Mouse (Mus musculus): ENCODE measurements around the gene Ipo11. TPM values are rescaled to one million over a fixed set of nuclear protein-coding genes. Genes with fewer than 3 reads are reported as not detected.

Ipo11 gene
- polyA plus RNA-seq, 1 experiment from 2014 or later, result 21.6 TPM

- H3K9ac ChIP-seq (replicated peaks; ENCODE audit: low read depth), result no peak overlapping the region
- H3K4me2 ChIP-seq (replicated peaks; ENCODE audit: low read depth, low read length), result 0 out of 2 replicates have a peak overlapping the region, but pooled peaks have one; percentile 5
- H3K4me3 ChIP-seq (ENCODE audit: low read depth, low read length), result no peak overlapping the region
- peak; percentile 92 for ATAC-seq
- DNase-seq (ENCODE audit: low spot score), result peak; percentile 55
- H3K27me3 ChIP-seq (replicated peaks; ENCODE audit: insufficient read depth, low read length), result no peaks in the 10 kb centered on the region
- no peaks in the 10 kb centered on the region for H3K36me3 ChIP-seq (ENCODE audit: insufficient read depth, low read length)
- peak; percentile 61; the same call in 1 of the 2 replicates for TF ChIP-seq EP300 (IDR thresholded peaks at IDR 0.05)
- no peak for TF ChIP-seq CTCF (IDR thresholded peaks at IDR 0.05)
- H3K4me1 ChIP-seq (ENCODE audit: insufficient read depth, low read depth, low read length), result no peaks in the 10 kb centered on the region
- H3K9me3 ChIP-seq (ENCODE audit: low read length), result no peaks in the 10 kb centered on the region
- peak overlapping the region; percentile 10; the same call in 1 of the 2 replicates for H3K27ac ChIP-seq (ENCODE audit: low read length)
- WGBS, result 24% methylated on average over 14 of the region's 14 CpGs
Measured at GRCm38 (mm10) chr13:106760232-106760875, 176.4 kb downstream of the Ipo11 start.

GRCm38 (mm10) chr13:106755892-106756291, 180.9 kb downstream of the Ipo11 start:
- H3K9me3 ChIP-seq (ENCODE audit: low read length), result no peaks in the 10 kb centered on the region
- no peaks in the 10 kb centered on the region for H3K4me1 ChIP-seq (ENCODE audit: insufficient read depth, low read depth, low read length)
- H3K4me2 ChIP-seq (replicated peaks; ENCODE audit: low read depth, low read length), result no peak overlapping the region
- no peak for TF ChIP-seq EP300 (IDR thresholded peaks at IDR 0.05)
- TF ChIP-seq CTCF (IDR thresholded peaks at IDR 0.05), result no peak
- 71% methylated on average over 5 of the region's 5 CpGs for WGBS
- H3K36me3 ChIP-seq (ENCODE audit: insufficient read depth, low read length), result no peaks in the 10 kb centered on the region
- no peak overlapping the region for H3K27ac ChIP-seq (ENCODE audit: low read length)
- ATAC-seq (no peak), DNase-seq (ENCODE audit: low spot score) (no peak)
- no peak overlapping the region for H3K9ac ChIP-seq (replicated peaks; ENCODE audit: low read depth)
- H3K27me3 ChIP-seq (replicated peaks; ENCODE audit: insufficient read depth, low read length), result no peaks in the 10 kb centered on the region
- H3K4me3 ChIP-seq (ENCODE audit: low read depth, low read length), result no peak overlapping the region

- TF ChIP-seq EP300 (IDR thresholded peaks at IDR 0.05) (no peak), CTCF (IDR thresholded peaks at IDR 0.05) (no peak)
- DNase-seq (ENCODE audit: low spot score), result no peak
- Histone ChIP-seq H3K4me1 (ENCODE audit: insufficient read depth, low read depth, low read length) (no peaks in the 10 kb centered on the region), H3K36me3 (ENCODE audit: insufficient read depth, low read length) (no peaks in the 10 kb centered on the region), H3K9ac (replicated peaks; ENCODE audit: low read depth) (no peak overlapping the region), H3K27me3 (replicated peaks; ENCODE audit: insufficient read depth, low read length) (no peaks in the 10 kb centered on the region), H3K27ac (ENCODE audit: low read length) (no peak overlapping the region), H3K4me3 (ENCODE audit: low read depth, low read length) (no peak overlapping the region), H3K9me3 (ENCODE audit: low read length) (no peaks in the 10 kb centered on the region), H3K4me2 (replicated peaks; ENCODE audit: low read depth, low read length) (no peak overlapping the region)
- WGBS, result 85% methylated on average over 3 of the region's 3 CpGs
- no peak for ATAC-seq
Measured at GRCm38 (mm10) chr13:106754216-106754615, 182.5 kb downstream of the Ipo11 start.

GRCm38 (mm10) chr13:106751951-106752350, 184.8 kb downstream of the Ipo11 start:
- ATAC-seq (no peak), DNase-seq (ENCODE audit: low spot score) (no peak)
- Histone ChIP-seq H3K4me2 (replicated peaks; ENCODE audit: low read depth, low read length) (no peak overlapping the region), H3K4me3 (ENCODE audit: low read depth, low read length) (no peak overlapping the region), H3K9me3 (ENCODE audit: low read length) (no peaks in the 10 kb centered on the region), H3K27me3 (replicated peaks; ENCODE audit: insufficient read depth, low read length) (no peaks in the 10 kb centered on the region), H3K27ac (ENCODE audit: low read length) (no peak overlapping the region), H3K9ac (replicated peaks; ENCODE audit: low read depth) (no peak overlapping the region), H3K4me1 (ENCODE audit: insufficient read depth, low read depth, low read length) (no peaks in the 10 kb centered on the region), H3K36me3 (ENCODE audit: insufficient read depth, low read length) (no peaks in the 10 kb centered on the region)
- no peak for TF ChIP-seq CTCF (IDR thresholded peaks at IDR 0.05)
- no peak for TF ChIP-seq EP300 (IDR thresholded peaks at IDR 0.05)
- WGBS, result 67% methylated on average over 1 of the region's 1 CpGs

- TF ChIP-seq EP300 (IDR thresholded peaks at IDR 0.05), result no peak
- TF ChIP-seq CTCF (IDR thresholded peaks at IDR 0.05), result no peak
- 53% methylated on average over 5 of the region's 5 CpGs for WGBS
- Histone ChIP-seq H3K9ac (replicated peaks; ENCODE audit: low read depth) (no peak overlapping the region), H3K36me3 (ENCODE audit: insufficient read depth, low read length) (no peaks in the 10 kb centered on the region), H3K4me3 (ENCODE audit: low read depth, low read length) (no peak overlapping the region), H3K27ac (ENCODE audit: low read length) (no peak overlapping the region), H3K4me2 (replicated peaks; ENCODE audit: low read depth, low read length) (no peak overlapping the region), H3K27me3 (replicated peaks; ENCODE audit: insufficient read depth, low read length) (no peaks in the 10 kb centered on the region), H3K9me3 (ENCODE audit: low read length) (no peaks in the 10 kb centered on the region), H3K4me1 (ENCODE audit: insufficient read depth, low read depth, low read length) (no peaks in the 10 kb centered on the region)
- DNase-seq (ENCODE audit: low spot score) (no peak), ATAC-seq (no peak)
Measured at GRCm38 (mm10) chr13:106746823-106747222, 189.9 kb downstream of the Ipo11 start.

GRCm38 (mm10) chr13:106745201-106745600, 191.6 kb downstream of the Ipo11 start:
- 19% methylated on average over 6 of the region's 6 CpGs for WGBS
- H3K4me1 ChIP-seq (ENCODE audit: insufficient read depth, low read depth, low read length), result no peaks in the 10 kb centered on the region
- no peak for ATAC-seq

More at GRCm38 (mm10) chr13:106745201-106745600, 191.6 kb downstream of the Ipo11 start:
- H3K36me3 ChIP-seq (ENCODE audit: insufficient read depth, low read length), result no peaks in the 10 kb centered on the region
- H3K27ac ChIP-seq (ENCODE audit: low read length), result no peak overlapping the region
- H3K4me2 ChIP-seq (replicated peaks; ENCODE audit: low read depth, low read length), result no peak overlapping the region
- DNase-seq (ENCODE audit: low spot score), result peak; percentile 25
- H3K27me3 ChIP-seq (replicated peaks; ENCODE audit: insufficient read depth, low read length), result no peaks in the 10 kb centered on the region
- H3K4me3 ChIP-seq (ENCODE audit: low read depth, low read length), result no peak overlapping the region
- no peak overlapping the region for H3K9ac ChIP-seq (replicated peaks; ENCODE audit: low read depth)
- no peaks in the 10 kb centered on the region for H3K9me3 ChIP-seq (ENCODE audit: low read length)
- no peak for TF ChIP-seq CTCF (IDR thresholded peaks at IDR 0.05)
- no peak; the same call in 1 of the 2 replicates for TF ChIP-seq EP300 (IDR thresholded peaks at IDR 0.05)

Other genes starting within 250 kb of the Ipo11 start
- 14.6 and 18.5 TPM in 2 replicates for gene Dimt1, start 10.2 kb upstream of the Ipo11 start, polyA plus RNA-seq (2015; fragmentation: Nextera tagmentation; extraction: Ambion mirVana)
- gene Kif2a, start 85.2 kb upstream of the Ipo11 start, polyA plus RNA-seq (2015; fragmentation: Nextera tagmentation; extraction: Ambion mirVana), result 19.6 and 20.7 TPM in 2 replicates

All from lung, postnatal 0 days (tissue).